Mouse (Mus musculus) small intestine, adult 2 months (tissue): ENCODE results near the gene Plekhm3.

Experiments used
- CTCF ChIP-seq: fragments of 200-500 bp; IDR thresholded peaks from 2 replicates; pipeline ENCODE4 v1.5.1; 2012; ENCODE audit warnings: low read depth, mild to moderate bottlenecking, control low read depth, inconsistent platforms, low read length, moderate library complexity, mixed read lengths; ENCODE audit not compliant: insufficient replicate concordance, insufficient read length; ENCODE audit errors: extremely low read depth
- POLR2A ChIP-seq: fragments of 200-500 bp; IDR thresholded peaks from 2 replicates; pipeline ENCODE4 v1.6.1; 2012; ENCODE audit warnings: low read depth, mild to moderate bottlenecking, control low read depth, inconsistent platforms, low read length, moderate library complexity

DNA sequence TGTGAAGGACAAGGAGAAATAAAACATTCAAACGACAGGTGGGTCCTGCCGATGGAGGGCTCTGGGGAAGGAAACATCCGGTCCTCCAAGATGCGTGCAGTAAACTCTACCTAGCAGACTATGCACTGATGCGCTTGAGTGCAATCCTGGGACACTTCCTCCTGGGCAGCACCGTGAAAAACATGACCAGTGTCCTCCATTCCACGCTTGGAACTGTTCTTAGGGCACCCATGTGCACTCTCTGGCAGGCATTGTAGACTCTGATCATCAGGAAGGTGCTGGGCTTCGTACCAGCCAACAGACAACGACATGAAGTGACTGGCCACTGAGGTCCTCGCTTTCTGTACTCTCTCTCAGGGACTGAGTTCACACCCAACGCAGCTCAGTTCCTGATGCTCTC lies 162.5 kb downstream of the Plekhm3 start:
- TF ChIP-seq CTCF (no peak), POLR2A (no peak)
